Mouse (Mus musculus): ENCODE results near the gene Pcdh9. TPM values are rescaled to one million over a fixed set of nuclear protein-coding genes. Genes with fewer than 3 reads are reported as not detected.

Pcdh9 gene
- 100 to 1,000 TPM; 165 to 170 TPM for total RNA-seq (2021)
- long read RNA-seq, experiment 1, partial matches to known transcripts = 10 of 20 reads
- long read RNA-seq, experiment 1, other reads (novel, unspliced or antisense) = 7 of 20 reads
- long read RNA-seq, experiment 2, transcript Pcdh9-203 (1 exons, 656 nt) = major isoform, 5 of 13 reads
- long read RNA-seq, experiment 2, partial matches to known transcripts = 5 of 13 reads
- long read RNA-seq, experiment 2, other reads (novel, unspliced or antisense) = 3 of 13 reads

- peak; percentile 98 to 99 for DNase-seq (ENCODE audit: low spot score in 2 of 2)
These were observed at the start of gene Pcdh9 for GRCm38 (mm10) chr14:93890519-93891370. Gene Pcdh9 (minus strand): TSS chr14:93890679.

GRCm38 (mm10) chr14:93906928-93907327 lies 16.4 kb upstream of the Pcdh9 start:
- DNase-seq (ENCODE audit: low spot score in 2 of 2) = no peak

GRCm38 (mm10) chr14:93898533-93898932 lies 8.1 kb upstream of the Pcdh9 start:
- no peak for DNase-seq (ENCODE audit: low spot score in 2 of 2)

- no peak for DNase-seq (ENCODE audit: low spot score in 2 of 2)
These were observed 4.7 kb upstream of the Pcdh9 start for GRCm38 (mm10) chr14:93895131-93895530.

- DNase-seq (ENCODE audit: low spot score in 2 of 2) = peak in 1 of 2 experiments; percentile 52
These were observed 880 bp upstream of the Pcdh9 start for GRCm38 (mm10) chr14:93891371-93891746.

GRCm38 (mm10) chr14:93889839-93890518 lies 500 bp downstream of the Pcdh9 start:
- DNase-seq (ENCODE audit: low spot score in 2 of 2) = peak in 1 of 2 experiments; percentile 36

- peak in 1 of 2 experiments; percentile 40 for DNase-seq (ENCODE audit: low spot score in 2 of 2)
These were observed 1.2 kb downstream of the Pcdh9 start for GRCm38 (mm10) chr14:93889231-93889630.

GRCm38 (mm10) chr14:93888346-93888745 lies 2.1 kb downstream of the Pcdh9 start:
- DNase-seq (ENCODE audit: low spot score in 2 of 2) = no peak

GRCm38 (mm10) chr14:93887066-93887465 lies 3.4 kb downstream of the Pcdh9 start:
- no peak for DNase-seq (ENCODE audit: low spot score in 2 of 2)

GRCm38 (mm10) chr14:93885551-93886084 lies 4.9 kb downstream of the Pcdh9 start:
- DNase-seq (ENCODE audit: low spot score in 2 of 2) = no peak

- peak; percentile 74 to 82 for DNase-seq (ENCODE audit: low spot score in 2 of 2)
These were observed 6.0 kb downstream of the Pcdh9 start for GRCm38 (mm10) chr14:93884467-93884866.

GRCm38 (mm10) chr14:93880071-93880470 lies 10.4 kb downstream of the Pcdh9 start:
- no peak for DNase-seq (ENCODE audit: low spot score in 2 of 2)

- no peak for DNase-seq (ENCODE audit: low spot score in 2 of 2)
These were observed 14.5 kb downstream of the Pcdh9 start for GRCm38 (mm10) chr14:93875968-93876367.

GRCm38 (mm10) chr14:93868211-93868610 lies 22.3 kb downstream of the Pcdh9 start:
- no peak for DNase-seq (ENCODE audit: low spot score in 2 of 2)

GRCm38 (mm10) chr14:93858069-93858468 lies 32.4 kb downstream of the Pcdh9 start:
- DNase-seq (ENCODE audit: low spot score in 2 of 2) = no peak

- no peak for DNase-seq (ENCODE audit: low spot score in 2 of 2)
These were observed 44.3 kb downstream of the Pcdh9 start for GRCm38 (mm10) chr14:93846091-93846677.

GRCm38 (mm10) chr14:93842686-93843288 lies 47.7 kb downstream of the Pcdh9 start:
- DNase-seq (ENCODE audit: low spot score in 2 of 2) = no peak

GRCm38 (mm10) chr14:93832511-93832910 lies 58.0 kb downstream of the Pcdh9 start:
- peak in 1 of 2 experiments; percentile 26 for DNase-seq (ENCODE audit: low spot score in 2 of 2)

GRCm38 (mm10) chr14:93827159-93827558 lies 63.3 kb downstream of the Pcdh9 start:
- no peak for DNase-seq (ENCODE audit: low spot score in 2 of 2)

- DNase-seq (ENCODE audit: low spot score in 2 of 2) = no peak
These were observed 64.4 kb downstream of the Pcdh9 start for GRCm38 (mm10) chr14:93826042-93826462.

GRCm38 (mm10) chr14:93818845-93819244 lies 71.6 kb downstream of the Pcdh9 start:
- DNase-seq (ENCODE audit: low spot score in 2 of 2) = peak in 1 of 2 experiments; percentile 12
